Mouse (Mus musculus): ENCODE data around the gene Frmd7. TPM values are rescaled to one million over a fixed set of nuclear protein-coding genes. Genes with fewer than 3 reads are reported as not detected.

Gene Frmd7
- total and polyA plus RNA-seq, 3 experiments: not detected

GRCm38 (mm10) chrX:50969907-50970306 lies 27.4 kb upstream of the Frmd7 start:
- ATAC-seq (ENCODE audit: extremely low read depth, insufficient number of reproducible peaks, low FRiP score, poor library complexity, severe bottlenecking) (no peak), DNase-seq (ENCODE audit: low spot score) (no peak)
- no peaks in the 10 kb centered on the region for H3K9me3 ChIP-seq (replicated peaks)
- H3K36me3 ChIP-seq (replicated peaks): no peaks in the 10 kb centered on the region
- no peaks in the 10 kb centered on the region for H3K4me1 ChIP-seq (ENCODE audit: insufficient read depth, low read depth, low read length)
- H3K4me3 ChIP-seq (ENCODE audit: low read depth, low read length): no peak overlapping the region
- TF ChIP-seq CTCF (IDR thresholded peaks at IDR 0.05; ENCODE audit: low read depth, low read length): no peak
- no peak for TF ChIP-seq POLR2AphosphoS5 (IDR thresholded peaks at IDR 0.05; ENCODE audit: insufficient replicate concordance, low read depth, low read length)
- TF ChIP-seq GATA1 (IDR thresholded peaks at IDR 0.05; ENCODE audit: borderline replicate concordance, low read length): no peak
- no peak for TF ChIP-seq TAL1 (conservative IDR thresholded peaks at IDR 0.05; ENCODE audit: low read depth, low read length)
- TF ChIP-seq GATA2 (IDR thresholded peaks at IDR 0.05; ENCODE audit: borderline replicate concordance, low read depth, low read length): no peak
- H3K27me3 ChIP-seq (ENCODE audit: insufficient read depth, low read length): no peaks in the 10 kb centered on the region

GRCm38 (mm10) chrX:50968157-50968932 lies 25.8 kb upstream of the Frmd7 start:
- H3K4me3 ChIP-seq (ENCODE audit: low read depth, low read length): no peak overlapping the region
- ATAC-seq (ENCODE audit: extremely low read depth, insufficient number of reproducible peaks, low FRiP score, poor library complexity, severe bottlenecking): no peak
- no peaks in the 10 kb centered on the region for H3K4me1 ChIP-seq (ENCODE audit: insufficient read depth, low read depth, low read length)
- no peaks in the 10 kb centered on the region for H3K27me3 ChIP-seq (ENCODE audit: insufficient read depth, low read length)
- TF ChIP-seq TAL1 (conservative IDR thresholded peaks at IDR 0.05; ENCODE audit: low read depth, low read length): no peak
- TF ChIP-seq GATA2 (IDR thresholded peaks at IDR 0.05; ENCODE audit: borderline replicate concordance, low read depth, low read length): no peak
- TF ChIP-seq GATA1 (IDR thresholded peaks at IDR 0.05; ENCODE audit: borderline replicate concordance, low read length): no peak
- H3K36me3 ChIP-seq (replicated peaks): no peaks in the 10 kb centered on the region
- no peaks in the 10 kb centered on the region for H3K9me3 ChIP-seq (replicated peaks)
- DNase-seq (ENCODE audit: low spot score): no peak

DNA sequence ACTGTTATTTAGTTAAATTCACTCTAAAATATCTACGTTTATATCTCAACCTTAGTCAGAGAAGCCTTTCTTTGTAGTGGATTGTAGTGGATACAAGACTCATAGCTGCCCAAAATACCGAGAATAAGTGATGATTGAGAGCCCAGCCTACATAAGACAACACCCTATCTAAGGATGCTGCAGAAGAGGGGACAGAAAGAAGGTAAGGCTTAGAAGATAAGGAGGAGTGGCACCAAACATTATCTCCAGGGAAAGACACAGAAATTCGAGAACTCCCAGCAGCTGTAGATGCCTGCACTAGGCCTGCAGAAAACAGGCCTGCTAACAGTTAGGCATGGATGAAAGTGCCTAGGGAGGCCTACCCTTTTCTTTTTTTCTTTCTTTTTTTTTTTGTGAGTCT lies 22.6 kb upstream of the Frmd7 start:
- TF ChIP-seq TAL1 (conservative IDR thresholded peaks at IDR 0.05; ENCODE audit: low read depth, low read length) (no peak), POLR2AphosphoS5 (IDR thresholded peaks at IDR 0.05; ENCODE audit: insufficient replicate concordance, low read depth, low read length) (no peak), CTCF (IDR thresholded peaks at IDR 0.05; ENCODE audit: low read depth, low read length) (no peak)
- Histone ChIP-seq H3K4me1 (ENCODE audit: insufficient read depth, low read depth, low read length) (no peaks in the 10 kb centered on the region), H3K4me3 (ENCODE audit: low read depth, low read length) (no peak overlapping the region), H3K36me3 (replicated peaks) (no peaks in the 10 kb centered on the region), H3K9me3 (replicated peaks) (no peaks in the 10 kb centered on the region), H3K27me3 (ENCODE audit: insufficient read depth, low read length) (no peaks in the 10 kb centered on the region)
- ATAC-seq (ENCODE audit: extremely low read depth, insufficient number of reproducible peaks, low FRiP score, poor library complexity, severe bottlenecking) (no peak; the same call in 1 of the 2 replicates), DNase-seq (ENCODE audit: low spot score) (no peak)

GRCm38 (mm10) chrX:50962955-50963354 lies 20.4 kb upstream of the Frmd7 start:
- no peaks in the 10 kb centered on the region for H3K4me1 ChIP-seq (ENCODE audit: insufficient read depth, low read depth, low read length)
- no peaks in the 10 kb centered on the region for H3K9me3 ChIP-seq (replicated peaks)
- no peak for DNase-seq (ENCODE audit: low spot score)
- ATAC-seq (ENCODE audit: extremely low read depth, insufficient number of reproducible peaks, low FRiP score, poor library complexity, severe bottlenecking): no peak
- TF ChIP-seq POLR2AphosphoS5 (IDR thresholded peaks at IDR 0.05; ENCODE audit: insufficient replicate concordance, low read depth, low read length) (no peak), GATA2 (IDR thresholded peaks at IDR 0.05; ENCODE audit: borderline replicate concordance, low read depth, low read length) (no peak), TAL1 (conservative IDR thresholded peaks at IDR 0.05; ENCODE audit: low read depth, low read length) (no peak), GATA1 (IDR thresholded peaks at IDR 0.05; ENCODE audit: borderline replicate concordance, low read length) (no peak), CTCF (IDR thresholded peaks at IDR 0.05; ENCODE audit: low read depth, low read length) (no peak)
- no peaks in the 10 kb centered on the region for H3K27me3 ChIP-seq (ENCODE audit: insufficient read depth, low read length)
- no peak overlapping the region for H3K4me3 ChIP-seq (ENCODE audit: low read depth, low read length)
- no peaks in the 10 kb centered on the region for H3K36me3 ChIP-seq (replicated peaks)

GRCm38 (mm10) chrX:50948633-50949032 lies 6.1 kb upstream of the Frmd7 start:
- TF ChIP-seq GATA1 (IDR thresholded peaks at IDR 0.05; ENCODE audit: borderline replicate concordance, low read length): no peak
- no peak for TF ChIP-seq TAL1 (conservative IDR thresholded peaks at IDR 0.05; ENCODE audit: low read depth, low read length)
- TF ChIP-seq POLR2AphosphoS5 (IDR thresholded peaks at IDR 0.05; ENCODE audit: insufficient replicate concordance, low read depth, low read length): no peak
- TF ChIP-seq GATA2 (IDR thresholded peaks at IDR 0.05; ENCODE audit: borderline replicate concordance, low read depth, low read length): no peak
- TF ChIP-seq CTCF (IDR thresholded peaks at IDR 0.05; ENCODE audit: low read depth, low read length): no peak
- Histone ChIP-seq H3K36me3 (replicated peaks) (no peaks in the 10 kb centered on the region), H3K4me1 (ENCODE audit: insufficient read depth, low read depth, low read length) (no peaks in the 10 kb centered on the region; the same call in 1 of the 2 replicates), H3K9me3 (replicated peaks) (no peaks in the 10 kb centered on the region), H3K4me3 (ENCODE audit: low read depth, low read length) (no peak overlapping the region), H3K27me3 (ENCODE audit: insufficient read depth, low read length) (no peaks in the 10 kb centered on the region)
- no peak for DNase-seq (ENCODE audit: low spot score)
- ATAC-seq (ENCODE audit: extremely low read depth, insufficient number of reproducible peaks, low FRiP score, poor library complexity, severe bottlenecking): no peak

DNA sequence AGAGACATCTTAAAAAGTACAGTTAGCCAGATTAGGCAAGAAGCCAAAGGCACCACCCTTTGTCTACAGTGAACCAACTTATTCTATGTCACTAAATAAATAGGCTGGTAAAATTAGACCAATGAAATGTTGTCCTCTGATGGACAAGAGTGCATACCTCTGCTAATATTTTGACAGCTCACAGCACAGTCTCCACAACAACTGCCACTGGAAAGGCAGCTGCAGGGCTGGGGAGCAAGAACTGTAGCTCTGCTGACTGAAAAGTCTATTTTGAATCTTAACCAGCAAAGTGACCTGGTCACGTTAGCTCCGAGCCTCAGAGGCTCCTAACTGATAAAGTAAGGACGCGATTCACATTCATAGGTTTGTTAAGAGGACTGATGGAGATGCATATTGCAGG lies 5.6 kb upstream of the Frmd7 start:
- no peaks in the 10 kb centered on the region; the same call in 1 of the 2 replicates for H3K4me1 ChIP-seq (ENCODE audit: insufficient read depth, low read depth, low read length)
- no peak overlapping the region for H3K4me3 ChIP-seq (ENCODE audit: low read depth, low read length)
- H3K36me3 ChIP-seq (replicated peaks): no peaks in the 10 kb centered on the region
- H3K9me3 ChIP-seq (replicated peaks): no peaks in the 10 kb centered on the region
- TF ChIP-seq POLR2AphosphoS5 (IDR thresholded peaks at IDR 0.05; ENCODE audit: insufficient replicate concordance, low read depth, low read length) (no peak), TAL1 (conservative IDR thresholded peaks at IDR 0.05; ENCODE audit: low read depth, low read length) (no peak), GATA1 (IDR thresholded peaks at IDR 0.05; ENCODE audit: borderline replicate concordance, low read length) (no peak), CTCF (IDR thresholded peaks at IDR 0.05; ENCODE audit: low read depth, low read length) (no peak), GATA2 (IDR thresholded peaks at IDR 0.05; ENCODE audit: borderline replicate concordance, low read depth, low read length) (no peak)
- no peaks in the 10 kb centered on the region for H3K27me3 ChIP-seq (ENCODE audit: insufficient read depth, low read length)
- DNase-seq (ENCODE audit: low spot score) (no peak), ATAC-seq (ENCODE audit: extremely low read depth, insufficient number of reproducible peaks, low FRiP score, poor library complexity, severe bottlenecking) (no peak)

Data from G1E (cell line).